Mouse (Mus musculus): ENCODE measurements around the gene Tbc1d7.

GRCm38 (mm10) chr13:43102943-43103342 lies 68.4 kb downstream of the Tbc1d7 start:
- no peak for TF ChIP-seq GATA1 (IDR thresholded peaks at IDR 0.05; ENCODE audit: low read length)
- TF ChIP-seq TAL1 (IDR thresholded peaks at IDR 0.05; ENCODE audit: low read length): no peak
